Mouse (Mus musculus) kidney, adult 9 months (tissue): ENCODE data around the gene Trio.

Experiments used
- DNase-seq: peaks from one replicate; pipeline ENCODE4 v3.0.0; 2022

Trio gene

DNA sequence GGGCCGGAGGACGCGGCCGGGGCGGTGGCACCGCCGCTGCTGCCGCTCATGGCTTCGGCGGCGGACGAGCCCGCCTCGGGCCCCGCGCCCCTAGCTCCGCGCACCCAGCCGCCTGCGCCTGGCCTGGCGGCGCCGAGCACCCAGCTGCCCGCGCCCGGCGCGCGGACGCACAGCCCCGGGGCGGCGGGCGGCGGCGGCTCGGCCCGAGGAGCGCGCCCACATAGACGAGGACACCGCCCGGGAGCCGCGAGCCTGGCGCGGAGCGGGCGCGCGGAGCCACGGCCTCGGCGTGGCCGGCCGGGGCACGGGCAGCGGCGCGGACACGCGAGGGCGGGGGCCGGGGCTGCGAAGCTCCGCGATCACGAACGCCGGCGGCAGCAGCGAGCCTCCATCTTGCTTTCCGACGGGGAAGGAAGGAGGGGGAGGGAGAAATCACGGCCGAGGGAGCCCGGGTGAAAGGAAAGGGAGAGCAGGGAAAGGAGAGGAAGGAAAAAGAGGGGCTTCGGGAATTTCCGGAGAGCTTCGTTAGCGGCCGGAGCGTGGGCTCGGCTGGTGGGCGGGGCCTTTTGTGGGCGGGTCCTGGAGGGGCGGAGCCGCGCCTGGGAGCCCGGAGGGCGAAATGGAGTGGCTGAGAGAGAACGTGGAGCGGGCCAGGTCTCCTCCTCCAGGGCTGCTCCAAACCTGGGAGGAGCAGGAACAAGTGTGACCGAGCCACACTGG, at the start of gene Trio:
Gene Trio (minus strand): TSS at position 402 of the 720 bp plus-strand sequence.
- DNase-seq = peak; percentile 99

DNA sequence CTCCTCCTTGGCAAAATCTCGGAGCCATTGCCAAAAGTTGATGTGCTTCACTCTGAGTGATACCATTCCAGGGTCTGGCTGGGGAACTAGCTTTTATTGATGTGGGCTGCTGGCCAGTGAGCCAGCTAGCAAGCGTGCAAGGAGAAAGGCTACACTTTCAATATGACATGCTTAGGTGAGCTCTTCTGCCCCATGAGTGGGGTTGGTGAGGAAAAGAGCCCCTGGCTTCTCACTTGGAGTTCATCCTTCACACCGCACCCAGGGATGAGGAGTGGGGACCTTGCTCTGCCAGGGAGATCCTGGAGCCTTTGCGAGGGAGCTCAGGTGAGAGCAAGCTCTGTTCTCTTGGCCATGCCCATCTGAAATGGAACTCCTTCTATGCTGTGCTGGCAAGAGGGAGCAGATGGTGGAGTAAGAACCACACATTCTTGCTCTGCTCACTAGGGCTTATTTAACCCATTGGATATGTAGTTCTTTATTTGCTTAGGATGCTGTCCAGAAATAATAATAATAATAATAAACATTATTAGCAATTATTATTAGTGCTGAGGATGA, 48.8 kb upstream of the Trio start:
- no peak for DNase-seq

DNA sequence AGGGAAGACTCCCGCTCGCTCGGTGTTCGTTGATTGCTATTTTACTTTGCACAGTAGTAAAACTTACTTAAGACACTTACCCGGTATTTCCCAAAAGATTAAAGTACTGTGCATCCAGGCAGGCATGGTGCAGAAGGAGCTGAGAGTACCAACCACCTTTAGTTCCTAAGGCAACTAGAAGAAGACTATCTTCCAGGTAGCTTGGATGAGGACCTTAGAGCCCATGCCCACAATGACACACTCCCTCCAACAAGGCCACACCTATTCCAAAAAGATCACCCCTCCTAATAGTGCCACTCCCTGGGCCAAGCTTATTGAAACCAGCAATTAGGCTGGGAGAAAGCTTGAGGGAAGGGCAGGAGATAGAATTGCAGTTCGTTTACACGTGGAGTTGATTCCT, 46.0 kb upstream of the Trio start:
- DNase-seq = no peak

DNA sequence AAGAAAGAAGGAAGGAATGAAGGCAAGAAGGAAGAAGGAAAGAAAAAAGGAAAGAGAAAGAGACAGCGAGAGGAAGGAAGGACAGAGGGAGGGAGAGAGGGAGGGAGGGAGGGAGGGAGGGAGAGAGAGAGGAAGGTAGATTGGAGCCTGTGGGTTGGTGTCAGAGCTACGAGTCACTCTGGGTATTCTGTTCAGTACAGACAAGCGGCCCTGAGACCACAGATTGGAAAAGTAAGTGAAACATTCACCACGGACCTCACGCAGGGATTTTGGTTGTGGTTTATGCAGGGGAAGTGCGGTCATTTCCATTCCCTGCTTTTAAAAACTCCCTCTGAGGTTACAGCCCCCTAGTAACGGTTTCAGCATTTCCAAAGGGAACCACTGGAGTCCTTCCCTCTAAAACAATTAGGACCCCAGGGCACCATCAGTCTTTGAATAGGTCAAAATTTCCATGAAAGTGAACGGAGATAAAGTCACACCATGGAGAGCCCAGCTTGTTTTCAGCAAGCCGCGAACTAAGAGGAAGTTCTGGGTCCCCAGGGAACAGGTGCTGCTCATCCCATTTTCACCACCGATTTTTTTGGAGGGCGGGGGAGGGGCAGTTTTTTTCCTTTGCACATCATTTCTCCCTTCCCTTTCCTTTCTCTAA, 45.2 kb upstream of the Trio start:
- peak; percentile 64 for DNase-seq

DNA sequence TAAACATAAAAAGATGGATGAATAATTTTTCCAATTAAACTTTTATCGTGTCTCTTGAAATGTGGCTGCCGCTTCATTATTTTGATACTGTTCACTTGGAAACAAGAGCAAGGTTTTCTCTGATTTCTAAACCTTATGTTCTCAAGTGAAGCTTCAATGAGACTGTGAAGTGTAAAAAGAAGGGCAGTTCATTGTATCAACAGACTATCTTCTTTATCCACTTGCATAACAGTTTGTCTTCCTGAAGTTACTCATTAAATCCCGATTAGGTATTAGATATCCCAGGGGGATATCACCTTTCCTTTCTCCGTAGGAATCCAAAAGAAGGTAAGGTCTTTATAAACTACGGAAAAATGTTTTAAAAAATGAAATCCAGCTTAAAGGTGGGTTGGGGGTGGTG, 44.6 kb upstream of the Trio start:
- DNase-seq = peak; percentile 67

DNA sequence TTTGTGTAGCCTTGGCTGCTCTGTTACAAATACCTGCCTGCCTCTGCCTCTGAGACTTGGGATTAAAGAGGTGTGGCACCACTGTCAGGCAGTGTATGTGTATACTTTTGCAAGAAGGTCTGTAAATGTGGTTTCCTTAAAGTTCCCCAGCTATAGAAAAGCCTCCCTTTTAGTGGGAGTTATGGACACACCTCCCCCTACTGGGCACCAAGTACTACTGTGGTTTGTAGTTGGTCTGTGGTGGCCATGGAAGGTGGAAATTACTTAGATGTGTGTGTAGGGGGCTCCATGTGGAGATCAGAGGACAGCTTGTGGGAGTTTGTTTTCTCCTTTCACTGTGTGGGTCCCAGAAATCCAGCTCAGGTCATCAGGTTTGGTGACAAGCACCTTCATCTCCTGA, 41.7 kb upstream of the Trio start:
- peak; percentile 26 for DNase-seq

DNA sequence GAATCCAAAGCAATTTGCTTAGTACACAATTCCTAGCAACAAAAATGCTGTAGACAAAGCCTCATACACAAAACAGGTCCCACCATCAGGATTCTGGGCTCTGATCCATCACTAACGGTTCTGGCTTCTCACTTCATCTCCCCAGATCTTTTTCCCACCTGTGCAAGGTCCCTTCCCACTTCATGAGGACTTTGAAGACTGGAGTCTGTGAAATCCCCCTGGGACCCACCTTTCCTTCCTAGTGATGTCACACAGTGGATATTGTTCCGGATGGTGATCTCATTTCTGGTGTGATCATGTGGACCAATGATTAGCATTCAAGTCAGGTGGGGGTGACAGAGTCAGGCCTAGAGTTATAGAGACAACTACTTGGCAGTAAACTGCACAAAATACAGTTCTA, 40.8 kb upstream of the Trio start:
- no peak for DNase-seq

DNA sequence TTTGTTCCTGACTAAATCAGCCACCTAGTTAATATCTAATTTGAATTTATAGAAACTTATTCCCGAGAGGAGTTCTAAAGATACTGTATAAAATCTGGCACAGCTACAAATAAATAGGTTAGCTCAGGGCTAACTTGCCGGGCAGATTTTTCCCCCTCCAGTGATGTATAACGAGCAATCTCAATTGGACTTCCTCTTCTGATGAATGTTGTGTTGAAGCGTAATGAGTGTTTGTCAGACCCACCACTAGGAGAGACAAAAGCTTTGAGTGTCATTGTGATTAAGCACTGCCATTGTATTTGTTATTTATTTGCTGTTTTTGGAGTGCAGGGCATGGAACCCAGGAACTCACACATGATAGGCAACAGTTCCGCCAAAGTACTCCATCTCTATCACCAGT, 39.9 kb upstream of the Trio start:
- no peak for DNase-seq

DNA sequence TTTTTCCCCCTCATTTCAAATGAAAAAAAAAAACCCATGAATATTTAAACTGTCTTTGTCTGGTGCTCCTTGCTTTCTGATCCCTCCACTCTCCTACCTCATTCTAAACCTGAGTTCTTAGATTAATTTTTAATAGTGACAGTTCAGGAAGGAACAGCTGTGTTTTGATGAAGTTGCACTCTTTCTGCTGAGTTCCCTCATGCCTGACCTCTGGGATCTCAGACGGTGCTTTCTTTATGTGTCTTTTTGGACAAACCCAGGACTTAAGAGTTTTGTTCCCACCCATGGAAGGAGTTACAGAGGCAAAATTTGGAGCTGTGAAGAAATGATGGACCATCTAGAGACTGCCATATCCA, 39.1 kb upstream of the Trio start:
- DNase-seq = peak; percentile 52

DNA sequence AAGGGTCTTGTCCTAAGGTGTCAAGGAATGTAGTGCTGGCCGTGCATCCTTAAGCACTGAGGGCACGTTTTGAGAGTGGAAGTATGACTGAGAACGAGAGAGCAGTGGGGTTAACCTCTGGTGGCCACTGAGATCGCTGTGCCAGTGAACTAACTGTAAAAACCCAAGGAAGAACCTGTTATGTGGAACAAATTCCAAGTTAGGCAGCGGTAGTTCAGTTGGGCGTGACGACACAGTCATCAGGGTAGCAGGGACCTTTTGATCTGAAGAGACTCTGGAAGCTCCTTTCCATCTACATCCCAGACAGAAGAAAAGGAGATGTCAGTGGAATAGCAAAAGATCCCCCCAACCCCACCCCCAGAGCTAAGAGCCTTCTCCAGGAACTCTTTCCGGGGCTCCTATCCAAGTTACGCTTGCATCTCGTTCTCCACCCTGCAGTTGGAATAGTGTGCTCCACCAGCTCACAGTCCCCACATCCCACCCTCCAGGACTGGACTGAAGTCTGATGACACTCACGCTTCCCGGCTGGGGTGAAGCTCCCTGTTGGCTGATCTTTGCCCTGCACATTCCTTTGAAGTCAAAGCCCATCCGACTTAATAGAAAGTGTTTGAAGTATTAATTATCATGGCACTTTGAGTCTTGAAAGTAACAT, 38.6 kb upstream of the Trio start:
- DNase-seq = peak; percentile 68

DNA sequence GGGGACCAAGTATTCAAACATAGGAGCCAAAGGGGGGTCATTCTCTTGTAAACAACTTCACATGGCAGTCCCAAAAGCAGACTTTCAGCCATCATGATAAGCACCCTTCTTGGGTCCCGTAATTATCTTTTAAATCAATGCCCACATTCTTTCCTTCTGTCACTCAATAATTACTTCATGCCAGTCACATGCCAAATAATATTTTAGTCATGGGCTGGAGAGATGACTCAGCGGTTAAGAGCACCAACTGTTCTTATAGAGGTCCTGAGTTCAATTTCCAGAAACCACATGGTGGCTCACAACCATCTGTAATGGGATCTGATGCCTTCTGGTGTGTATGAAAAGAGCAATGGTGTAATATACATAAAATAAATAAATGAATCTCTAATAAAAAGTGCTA, 37.8 kb upstream of the Trio start:
- DNase-seq = no peak

DNA sequence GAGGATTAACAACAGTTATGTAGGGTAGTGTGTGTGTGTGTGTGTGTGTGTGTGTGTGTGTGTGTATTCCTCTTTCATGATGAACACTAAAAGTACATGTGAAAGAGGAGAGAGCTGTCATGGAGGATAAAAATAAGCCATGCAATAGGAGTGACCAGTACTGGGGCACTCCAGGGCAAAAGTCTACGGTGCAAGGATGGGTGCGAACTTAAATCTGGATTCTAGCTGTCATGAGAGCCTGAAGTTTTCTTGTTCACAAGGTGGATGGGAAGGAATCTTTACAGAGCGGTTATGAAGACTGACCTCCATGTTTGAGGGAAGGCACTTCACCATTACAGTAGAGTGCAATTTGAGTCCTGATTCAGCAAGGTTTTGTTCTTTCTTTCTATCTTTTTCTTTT, 36.4 kb upstream of the Trio start:
- DNase-seq = no peak

DNA sequence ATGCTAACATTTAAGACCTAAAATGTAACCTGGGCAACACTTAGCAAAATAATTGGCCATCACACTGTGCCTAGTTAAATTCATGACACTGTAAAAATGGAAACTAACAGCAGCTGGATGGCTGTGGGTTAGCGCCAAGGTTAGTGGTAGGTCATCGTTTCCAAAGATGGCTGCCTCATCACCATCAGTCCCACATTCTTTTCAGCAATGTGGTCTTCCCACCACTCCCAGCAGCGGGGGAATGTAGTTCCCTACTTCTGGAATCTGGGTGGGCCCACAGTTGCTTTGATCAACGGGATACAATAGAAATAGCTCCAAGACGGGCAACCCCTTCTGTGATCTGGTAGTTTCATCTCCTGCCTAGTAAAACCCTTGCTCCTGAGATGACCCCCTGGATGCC, 35.3 kb upstream of the Trio start:
- DNase-seq = no peak

DNA sequence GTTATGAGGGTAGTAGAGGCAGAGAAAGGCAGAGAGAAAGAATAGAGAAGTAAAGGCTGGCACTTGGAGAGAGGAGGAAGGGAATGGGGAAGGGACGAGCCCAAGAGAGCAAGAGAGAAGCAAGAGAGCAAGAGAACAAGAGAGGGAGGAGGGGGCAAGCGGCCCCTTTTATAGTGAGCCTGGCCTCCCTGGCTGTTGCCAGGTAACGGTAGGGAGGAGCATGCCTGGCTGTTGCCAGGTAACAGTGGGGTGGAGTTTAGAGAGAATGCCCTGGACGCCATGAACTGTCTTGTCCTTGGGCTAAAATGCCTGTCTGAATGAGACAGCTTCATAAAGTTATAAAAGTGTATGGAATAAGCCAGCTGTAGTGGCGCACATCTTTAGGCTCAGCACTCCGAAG, 34.8 kb upstream of the Trio start:
- no peak for DNase-seq

DNA sequence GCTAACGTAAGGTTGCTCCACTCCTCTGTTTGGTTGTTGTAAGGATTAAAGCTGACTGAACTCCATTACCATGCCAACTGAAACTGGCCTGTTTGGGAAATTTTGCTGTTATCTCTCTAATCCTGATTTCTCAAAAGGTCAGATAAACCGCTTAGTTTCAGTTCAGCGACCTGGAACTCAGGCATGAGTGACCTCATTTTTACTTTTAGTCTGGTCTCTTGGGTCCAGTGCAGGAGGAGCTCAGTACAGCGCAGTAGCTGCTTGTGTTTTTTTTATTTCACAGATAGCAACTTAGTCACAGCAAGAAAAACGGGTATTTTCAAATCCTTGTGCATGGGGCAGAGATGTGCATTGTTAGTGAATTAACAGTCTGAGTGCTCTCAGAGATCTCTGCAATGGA, 31.9 kb upstream of the Trio start:
- no peak for DNase-seq

DNA sequence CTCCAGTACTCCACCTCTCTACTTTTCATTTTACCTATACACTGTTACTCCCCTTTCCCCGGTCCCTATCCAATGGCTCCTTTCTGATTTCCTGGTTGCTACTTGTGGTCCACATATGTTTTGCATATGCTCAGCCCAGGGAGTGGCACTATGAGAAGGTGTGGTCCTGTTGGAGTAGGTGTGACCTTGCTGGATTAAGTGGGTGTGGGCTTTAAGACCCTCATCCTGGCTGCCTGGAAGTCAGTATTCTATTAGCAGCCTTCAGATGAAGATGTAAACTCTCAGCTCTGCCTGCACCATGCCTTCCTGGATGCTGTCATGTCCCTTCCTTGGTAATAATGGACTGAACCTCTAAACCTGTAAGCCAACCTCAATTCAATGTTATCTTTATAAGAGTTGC, 29.1 kb upstream of the Trio start:
- DNase-seq = no peak

DNA sequence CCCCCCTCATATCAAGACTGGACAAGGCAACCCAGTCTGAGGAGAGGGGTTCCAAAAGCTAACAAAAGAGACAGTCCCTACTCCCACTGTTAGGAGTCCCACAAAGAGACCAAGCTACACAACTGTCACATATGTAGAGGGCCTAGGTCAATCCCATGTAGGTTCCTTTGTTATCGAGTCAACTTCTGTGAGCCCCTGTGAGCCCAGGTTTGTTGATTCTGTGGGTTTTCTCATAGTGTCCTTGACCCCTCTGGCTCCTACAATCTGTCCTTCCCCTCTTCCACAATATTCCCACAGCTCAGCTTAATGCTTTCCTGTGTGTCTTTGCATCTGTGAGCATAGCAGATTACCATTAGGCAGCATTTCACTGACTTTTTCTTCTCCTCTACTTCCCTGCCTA, 28.5 kb upstream of the Trio start:
- DNase-seq = no peak

DNA sequence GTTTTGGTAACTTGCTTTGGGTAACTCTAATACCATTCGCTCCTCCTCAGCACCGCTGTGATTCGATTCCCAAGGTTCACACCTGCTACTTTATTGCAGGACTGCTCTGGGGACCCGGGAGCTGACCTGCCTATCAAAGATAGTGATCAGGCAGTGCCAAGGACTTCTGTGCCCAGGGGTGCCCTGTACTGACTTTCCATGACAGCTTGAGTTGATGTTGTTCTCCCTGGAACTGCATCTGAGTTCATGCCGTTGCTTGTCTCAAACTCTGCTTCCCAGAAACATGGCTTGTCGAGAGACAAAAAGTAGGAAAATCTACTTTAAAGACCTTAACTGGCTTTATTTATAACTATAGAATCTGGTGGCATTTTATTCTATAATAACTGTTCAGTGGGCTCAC, 27.6 kb upstream of the Trio start:
- no peak for DNase-seq

DNA sequence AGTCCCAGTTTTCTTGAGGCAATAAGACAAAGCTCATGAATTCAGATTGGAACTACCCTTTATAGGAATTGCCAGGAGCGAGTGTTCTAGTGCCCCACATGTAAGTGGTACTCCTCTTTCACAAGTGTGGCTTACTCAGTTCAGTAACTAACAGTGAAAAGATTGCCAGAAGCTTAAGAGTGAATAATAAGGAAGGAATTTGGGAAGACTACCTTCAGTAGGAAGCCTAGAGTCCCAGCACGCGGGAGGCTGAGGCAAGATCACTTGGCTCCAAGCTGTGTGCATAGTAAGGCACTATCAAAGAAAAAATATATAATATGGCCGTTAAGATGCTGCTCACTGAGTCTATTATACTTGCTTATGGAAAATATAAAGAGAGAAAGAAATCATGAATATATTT, 26.2 kb upstream of the Trio start:
- DNase-seq = no peak

DNA sequence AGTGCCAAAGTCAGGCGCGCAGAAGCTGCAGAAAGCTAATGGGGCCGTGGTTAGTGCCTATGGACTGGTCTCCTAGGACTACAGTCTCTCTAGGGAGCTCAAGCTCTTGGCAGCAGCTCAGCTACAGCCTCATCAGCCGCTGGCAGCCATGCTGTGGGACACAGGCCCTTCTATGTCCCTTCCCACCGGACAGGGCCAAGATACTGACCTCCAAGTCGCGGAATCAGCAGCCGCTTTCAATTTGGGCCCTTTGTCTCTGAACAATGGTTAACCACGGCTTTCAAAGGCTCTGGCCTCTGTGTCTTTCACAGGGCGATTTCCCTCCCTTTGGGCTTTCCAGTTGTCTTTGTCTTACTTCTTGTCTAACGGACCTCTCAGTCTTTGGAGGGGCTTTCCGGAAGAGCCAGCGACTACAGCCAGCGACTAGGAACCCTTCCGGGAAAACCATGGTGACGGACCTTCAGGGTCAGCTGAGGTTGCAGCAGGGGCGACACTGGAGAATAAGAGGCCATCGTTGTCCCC, 25.5 kb upstream of the Trio start:
- DNase-seq = peak; percentile 35

DNA sequence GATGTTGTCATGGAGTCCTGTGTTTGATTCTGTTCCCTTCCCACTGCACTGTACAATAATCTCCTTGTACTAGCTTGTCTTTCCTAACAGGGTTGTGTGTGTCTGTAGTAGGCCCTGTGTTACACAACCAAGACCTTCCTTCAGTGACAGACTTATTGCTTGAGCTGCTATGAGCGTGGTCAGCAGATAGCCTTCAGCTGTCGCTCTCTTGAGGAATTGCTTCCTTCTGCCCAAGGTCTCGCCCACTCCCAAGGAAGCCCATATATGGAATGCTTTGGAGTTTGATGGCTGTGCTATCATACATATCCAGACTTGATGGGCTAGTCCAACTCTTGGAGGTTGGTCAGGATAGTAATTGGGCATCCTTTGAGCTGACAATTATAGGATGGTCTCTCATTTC, 22.1 kb upstream of the Trio start:
- no peak for DNase-seq

DNA sequence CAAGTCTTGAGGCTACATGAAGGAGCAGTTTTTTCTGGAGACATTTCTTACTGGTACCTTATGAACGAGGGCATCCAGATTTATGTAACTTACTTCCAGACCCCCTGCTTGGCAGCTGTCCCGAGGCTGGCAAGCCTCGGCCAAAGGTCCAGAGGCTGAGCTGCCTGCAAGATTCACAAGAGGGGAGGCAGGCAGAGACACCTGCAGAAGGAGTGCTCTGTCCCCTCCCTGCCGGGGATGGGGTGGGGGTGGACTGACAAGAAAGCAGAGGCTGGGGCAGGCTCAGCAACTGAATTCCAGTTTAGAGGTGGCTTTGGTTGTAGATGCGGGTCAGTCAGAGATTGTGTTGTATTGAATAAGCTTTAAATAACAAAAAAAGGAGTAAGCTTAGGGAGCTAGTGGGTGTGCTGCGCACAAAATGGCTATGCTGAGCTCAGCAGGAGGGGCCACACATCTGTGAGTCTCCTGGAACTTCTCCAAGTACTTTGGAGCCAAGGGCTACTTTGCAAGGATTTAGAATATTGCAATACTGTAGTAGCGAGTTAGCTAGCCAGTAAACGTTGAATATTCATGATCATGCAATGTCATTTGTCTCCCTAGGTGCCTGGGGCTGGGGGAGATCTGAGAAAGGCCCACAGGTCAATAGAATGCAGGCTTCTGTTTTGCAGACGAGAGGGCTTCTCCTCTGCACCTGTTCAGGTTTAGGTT, 15.7 kb upstream of the Trio start:
- peak; percentile 67 for DNase-seq

DNA sequence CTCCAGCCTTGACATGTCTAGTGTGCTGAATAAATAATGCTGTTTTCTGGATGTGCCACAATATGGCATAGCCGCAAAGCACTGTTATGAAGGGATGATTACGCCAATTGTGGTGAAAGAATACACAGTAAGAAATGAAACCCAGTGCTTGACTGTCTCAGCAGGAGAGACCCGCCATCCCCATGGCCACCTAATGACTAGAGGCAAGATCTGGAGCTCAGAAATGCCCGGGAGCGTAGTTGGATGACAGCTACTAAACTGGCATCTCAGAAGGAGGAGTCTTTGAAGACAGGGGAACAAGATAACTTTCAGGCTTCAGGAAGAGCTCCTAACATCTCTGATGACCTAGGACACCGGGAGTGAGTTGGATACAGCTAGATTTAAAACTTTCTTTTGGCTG, 12.0 kb upstream of the Trio start:
- DNase-seq = no peak
